Mouse (Mus musculus) heart, postnatal 25 days (tissue): ENCODE measurements around the gene Syn3. TPM values are rescaled to one million over a fixed set of nuclear protein-coding genes. Genes with fewer than 3 reads are reported as not detected.

ENCODE experiments used
- DNase-seq: peaks from one replicate; pipeline ENCODE4 v3.0.0; 2022; ENCODE audit warnings: low spot score
- intact Hi-C: fragments of 180-260 bp; cut with DNase I; formaldehyde crosslinking; loops from one replicate; pipeline ENCODE4 v1.15.1; 2025
- total RNA-seq, 2 experiments: library from RNA; stranded (reverse); gene quantifications; 2 replicates each; pipeline ENCODE4 v1.2.3; 2021

Syn3 gene
- total RNA-seq, 2 experiments from 2014 or later, result 0.44 to 0.53 TPM

DNA sequence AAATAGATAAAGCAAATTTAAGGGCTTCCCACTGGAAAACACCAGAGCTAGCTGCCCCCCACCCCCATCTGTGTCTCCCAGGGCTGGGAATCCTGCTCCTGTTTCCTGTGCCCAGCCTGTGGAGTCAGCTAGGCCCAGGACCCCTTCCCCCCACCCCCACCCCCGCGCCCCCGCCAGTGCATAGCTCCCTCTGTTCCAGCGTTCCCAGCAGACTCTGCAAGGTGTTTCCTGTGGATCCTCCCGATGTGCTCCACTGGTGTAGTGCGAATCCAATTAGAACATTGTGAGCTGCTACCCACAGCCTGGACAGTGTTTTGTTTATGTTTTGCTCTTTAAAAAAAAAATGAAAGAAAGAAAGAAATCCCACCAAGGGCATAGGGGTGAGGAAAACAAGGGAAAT lies 173.4 kb downstream of the Syn3 start:
- DNase-seq, result no peak

DNA sequence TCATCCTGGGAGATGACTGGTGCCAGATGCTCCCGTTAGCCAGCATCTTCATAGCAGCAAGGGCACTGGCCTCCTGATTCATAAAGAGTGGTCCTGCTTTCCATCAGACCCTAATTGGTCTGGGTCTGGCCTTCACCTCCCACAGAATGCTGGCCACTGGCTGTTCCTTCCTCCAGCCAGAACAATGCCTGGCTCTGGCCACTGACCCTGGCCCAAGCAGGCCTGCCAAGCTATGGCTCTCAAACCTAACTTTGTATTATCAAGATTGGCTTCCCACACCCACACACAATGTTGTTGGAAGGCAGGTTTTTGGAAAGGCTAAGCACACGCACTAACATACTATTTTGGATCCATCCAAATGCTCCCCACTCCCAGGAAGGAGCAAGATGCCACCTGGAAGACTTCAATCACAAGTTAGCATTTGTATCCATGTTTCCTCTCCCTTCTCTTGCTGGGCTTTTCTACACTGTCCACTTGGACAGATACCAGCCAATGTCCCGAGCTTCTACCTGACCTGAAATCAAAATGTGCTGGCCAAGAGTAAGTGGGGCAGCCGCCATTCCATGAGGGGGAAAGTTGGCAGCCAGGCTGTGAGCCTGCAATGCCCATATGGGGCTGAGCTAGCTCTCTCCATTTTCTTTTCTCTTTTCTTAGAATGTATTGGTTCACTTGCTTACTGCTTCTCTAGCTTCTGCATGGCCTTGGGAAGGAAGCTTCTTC lies 175.3 kb downstream of the Syn3 start:
- no peak for DNase-seq
- intact Hi-C loops, result no loop called here

More for the DNA sequence above, 173.4 kb downstream of the Syn3 start:
- intact Hi-C loops, result no loop called here

DNA sequence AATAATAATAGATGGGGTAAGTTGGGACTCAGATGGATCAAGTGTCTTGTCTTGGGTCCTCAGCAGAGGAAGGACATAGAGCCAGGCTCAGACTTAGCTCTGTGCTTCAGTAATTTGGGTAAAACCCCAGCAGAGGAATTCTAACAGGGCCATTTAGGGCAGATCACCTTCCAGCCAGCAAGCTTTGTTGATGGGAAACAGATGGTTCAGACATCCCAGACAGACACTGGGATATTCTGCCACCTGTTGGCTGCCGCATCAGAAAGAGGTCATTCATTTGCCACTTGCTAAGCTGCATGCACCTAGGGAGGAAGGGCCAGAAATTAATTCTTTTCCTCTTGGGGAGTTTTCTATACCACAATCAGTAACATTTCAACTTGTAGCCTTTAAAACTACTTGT lies 176.7 kb downstream of the Syn3 start:
- intact Hi-C loops, result no loop called here
- no peak for DNase-seq

DNA sequence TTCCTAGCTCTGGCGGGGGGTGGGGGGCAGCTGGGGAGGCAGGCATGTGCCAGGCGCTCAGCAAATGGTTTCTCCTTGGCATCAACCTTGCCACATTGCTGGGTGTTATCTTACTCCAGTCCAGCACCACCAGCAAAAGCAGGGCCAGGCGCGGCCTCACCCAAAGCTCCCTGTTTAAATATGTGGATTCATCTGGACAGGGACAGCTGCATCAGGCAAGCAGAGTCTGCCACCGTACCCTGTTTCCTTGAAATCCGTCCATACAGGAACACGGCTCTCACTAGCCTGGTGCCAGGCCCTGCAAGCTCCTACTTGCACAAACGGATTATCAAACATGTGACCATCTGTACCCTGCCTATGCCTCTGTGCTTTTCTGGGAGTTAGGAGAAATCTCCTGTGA lies 177.5 kb downstream of the Syn3 start:
- no peak for DNase-seq
- intact Hi-C loops, result loop anchor here (2.0 kb wide), 1 partner anchor 16 kb away; no protein-coding TSS in a partner anchor

DNA sequence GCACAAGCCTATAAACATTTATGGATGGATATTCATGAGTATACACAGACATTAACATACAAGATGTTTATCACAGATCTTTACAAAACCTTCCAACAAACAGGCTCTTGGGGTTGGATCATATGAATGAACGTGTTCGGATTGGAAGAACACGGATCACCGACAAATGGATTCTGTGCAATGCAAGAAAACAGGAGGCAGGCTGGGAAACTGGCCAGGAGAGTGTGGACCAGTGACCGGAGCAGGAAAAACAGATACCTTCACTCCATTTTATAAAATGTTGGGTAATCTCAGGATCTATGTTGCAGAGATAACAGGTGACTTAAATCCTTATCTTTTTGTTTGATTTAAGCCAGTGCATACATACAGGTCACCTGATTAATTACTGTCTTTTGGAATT lies 178.5 kb downstream of the Syn3 start:
- intact Hi-C loops, result loop anchor here (2.0 kb wide), 1 partner anchor 15 kb away; no protein-coding TSS in a partner anchor
- no peak for DNase-seq

DNA sequence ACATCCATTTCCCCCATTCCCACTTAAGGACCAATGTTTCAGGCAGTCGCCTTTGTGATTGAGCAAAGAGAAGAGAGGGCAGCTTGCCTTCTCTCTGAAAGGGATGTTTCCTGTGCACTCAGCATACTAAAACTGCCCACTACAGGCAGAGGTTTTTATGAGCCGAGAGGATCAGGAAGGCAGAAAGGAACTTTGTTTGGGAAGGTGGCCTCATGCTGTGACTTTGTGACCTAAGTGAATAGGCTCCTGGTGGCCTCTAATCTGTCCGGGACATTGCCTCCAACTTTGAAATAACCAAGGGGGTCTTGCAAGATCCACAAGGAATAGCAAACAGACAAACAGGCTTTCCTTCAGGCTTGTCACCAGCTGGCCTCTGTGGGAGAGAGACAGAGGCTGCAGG lies 179.2 kb downstream of the Syn3 start:
- DNase-seq, result no peak
- intact Hi-C loops, result no loop called here

DNA sequence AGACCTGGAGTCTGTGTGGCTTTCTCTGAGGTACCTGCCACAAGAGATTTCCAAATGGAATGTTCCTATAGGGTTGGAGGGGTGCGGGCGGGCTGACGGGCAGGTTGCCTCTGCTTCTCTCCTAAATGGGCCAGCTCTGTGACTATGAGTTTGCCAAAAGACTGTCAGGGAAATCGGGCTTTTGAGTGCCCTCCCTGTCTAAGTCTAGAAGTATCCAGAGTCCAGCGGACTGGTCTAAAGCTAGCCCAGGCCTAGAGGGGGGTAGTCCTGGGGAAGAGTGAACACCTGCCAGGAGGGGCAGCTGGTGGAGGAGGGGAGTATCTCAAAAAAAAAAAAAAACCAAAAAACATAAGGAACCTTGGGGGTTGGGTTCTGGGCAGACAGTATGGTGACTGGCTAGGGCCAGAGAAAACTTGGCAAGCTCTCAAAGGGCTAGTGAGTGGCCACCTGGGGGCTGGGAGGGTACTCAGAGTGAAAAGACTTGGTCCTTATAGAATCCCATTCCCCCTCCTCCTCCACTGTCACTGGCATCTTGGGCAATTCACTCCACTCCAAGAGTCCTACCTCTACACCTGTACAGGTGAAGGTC lies 180.1 kb downstream of the Syn3 start:
- no peak for DNase-seq
- intact Hi-C loops, result no loop called here

DNA sequence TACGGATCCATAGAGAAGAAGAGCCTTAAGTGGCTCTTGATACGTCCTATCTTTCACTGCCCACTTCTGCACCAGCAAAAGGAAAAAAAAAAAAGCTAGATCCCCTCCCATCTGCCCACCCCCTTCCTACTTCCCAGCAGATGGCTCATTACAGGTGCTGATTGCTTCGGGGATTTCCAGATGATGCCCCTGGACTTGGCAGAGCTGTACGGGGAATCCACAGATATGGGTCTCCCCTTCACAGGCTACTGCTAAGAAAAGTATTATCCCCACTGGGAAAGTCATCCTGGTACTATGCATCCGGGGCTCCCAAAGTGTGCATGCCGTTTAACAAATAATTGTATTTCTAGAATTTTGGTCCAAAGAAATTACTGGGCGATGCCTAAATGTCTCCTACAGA lies 181.1 kb downstream of the Syn3 start:
- no peak for DNase-seq
- intact Hi-C loops, result no loop called here

DNA sequence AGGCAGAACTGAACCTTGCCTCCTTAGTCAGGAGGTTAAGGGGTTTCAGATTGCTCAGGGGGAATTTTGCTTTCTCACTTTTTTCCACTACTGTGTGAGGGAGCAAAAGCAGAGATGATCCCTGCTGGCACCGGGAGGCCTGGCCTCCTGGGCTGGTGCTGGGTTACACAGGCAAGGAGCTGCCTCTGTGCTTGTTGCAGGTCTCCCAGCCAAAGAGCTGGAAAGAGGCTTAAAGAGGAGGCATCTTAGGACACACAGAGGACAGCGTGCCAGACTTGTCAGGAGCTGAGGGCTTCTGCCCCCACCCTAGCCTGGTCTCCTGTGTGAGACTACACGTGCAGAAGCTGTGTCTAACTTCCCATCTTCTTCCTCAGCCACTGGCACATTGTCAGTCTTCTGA lies 183.2 kb downstream of the Syn3 start:
- DNase-seq, result no peak
- intact Hi-C loops, result no loop called here

DNA sequence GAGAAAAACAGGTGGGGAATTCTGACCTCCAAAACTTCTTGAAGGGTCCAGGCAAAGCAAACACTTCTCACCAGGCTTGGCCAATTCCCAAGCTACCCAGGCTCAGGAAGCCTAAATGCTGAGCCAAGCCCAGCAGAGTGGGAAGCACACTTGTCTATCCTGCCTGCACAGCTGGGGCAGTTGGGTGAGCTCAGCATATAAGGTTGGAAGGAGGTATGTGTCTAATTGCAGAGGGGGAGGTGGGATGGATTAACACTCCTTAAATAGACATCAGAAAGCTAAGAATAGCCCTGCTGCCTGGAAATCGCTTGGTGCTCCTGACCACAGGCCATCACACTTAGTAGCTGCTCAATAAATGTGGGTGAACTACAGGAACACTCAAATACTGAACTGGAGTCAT lies 185.2 kb downstream of the Syn3 start:
- DNase-seq, result no peak
- intact Hi-C loops, result no loop called here

DNA sequence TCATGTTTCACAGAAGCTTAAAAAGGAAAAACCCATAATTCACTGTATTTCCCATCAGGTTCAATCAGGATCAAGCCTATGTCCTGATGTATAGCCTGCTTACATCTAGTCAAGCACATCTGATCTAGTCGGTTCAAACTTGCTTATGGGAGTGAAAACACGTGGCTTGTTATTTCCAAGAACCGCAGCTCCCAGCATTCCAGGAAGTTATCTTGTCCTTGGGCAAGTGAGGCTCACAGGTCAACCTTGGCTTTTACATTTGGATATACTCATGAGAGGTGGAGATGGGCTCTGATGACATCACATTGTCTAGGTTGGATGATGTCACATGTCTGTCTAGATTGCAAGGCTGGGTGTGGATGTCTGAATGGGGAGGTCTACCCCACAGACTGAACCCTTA lies 185.7 kb downstream of the Syn3 start:
- intact Hi-C loops, result no loop called here
- DNase-seq, result no peak

DNA sequence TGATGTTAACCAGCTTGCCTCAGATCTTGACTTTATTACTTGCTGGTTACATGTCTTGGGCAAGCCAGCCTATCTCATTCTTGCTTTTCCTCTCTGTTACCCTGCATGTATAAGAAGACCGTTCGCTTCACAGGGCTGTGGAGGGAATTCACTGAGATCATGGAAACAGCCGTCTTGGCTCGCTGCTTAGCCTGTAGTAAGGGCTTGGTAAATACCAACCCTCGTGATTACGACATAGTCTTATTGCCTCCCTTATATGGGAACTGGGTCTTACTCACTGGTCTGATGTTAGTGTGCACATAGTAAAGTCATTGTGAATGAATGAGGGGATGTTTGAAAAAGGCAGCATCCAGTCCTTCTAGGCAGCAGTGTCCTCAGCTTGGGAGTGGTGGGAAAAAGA lies 188.2 kb downstream of the Syn3 start:
- intact Hi-C loops, result no loop called here
- no peak for DNase-seq

DNA sequence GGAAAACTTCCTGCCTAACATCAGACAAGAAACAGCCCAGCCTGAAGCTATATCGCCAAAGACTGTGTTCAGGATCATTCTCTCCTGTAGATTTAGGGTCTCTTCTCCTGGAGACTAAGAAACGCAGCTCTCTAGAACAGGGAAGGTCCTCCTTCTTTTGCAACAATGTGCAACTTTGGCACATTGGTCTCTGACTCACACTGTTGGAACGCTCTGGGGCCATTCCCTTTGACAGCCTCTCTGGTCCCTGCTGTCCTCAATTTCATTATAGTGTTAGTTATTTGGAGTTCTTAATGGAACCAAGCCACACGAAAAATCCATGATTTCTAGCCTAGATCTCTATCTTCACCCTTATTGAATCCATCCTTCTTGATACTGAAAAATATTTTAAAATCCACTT lies 191.5 kb downstream of the Syn3 start:
- no peak for DNase-seq
- intact Hi-C loops, result no loop called here

DNA sequence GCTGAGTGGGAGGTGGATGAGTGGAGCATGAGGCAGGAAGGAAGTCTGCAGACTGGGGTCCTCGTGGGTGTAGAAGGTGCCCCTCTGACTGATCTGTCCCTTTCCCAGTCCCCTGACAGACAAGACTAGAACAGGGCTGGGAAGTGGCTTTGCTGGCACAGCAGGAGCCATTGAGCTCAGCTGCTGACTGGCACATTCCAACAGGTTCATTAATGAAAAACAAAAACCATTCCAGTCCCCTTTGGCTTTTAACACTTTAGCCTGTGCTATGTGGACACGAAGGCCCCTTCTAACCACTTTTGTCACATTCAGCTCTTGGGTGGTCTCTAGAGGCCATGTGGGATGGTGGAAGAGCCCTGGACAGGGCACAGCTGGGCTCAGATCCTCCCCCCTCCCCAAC lies 194.1 kb downstream of the Syn3 start:
- intact Hi-C loops, result loop anchor here (2.0 kb wide), 1 partner anchor 16 kb away; no protein-coding TSS in a partner anchor
- DNase-seq, result no peak

DNA sequence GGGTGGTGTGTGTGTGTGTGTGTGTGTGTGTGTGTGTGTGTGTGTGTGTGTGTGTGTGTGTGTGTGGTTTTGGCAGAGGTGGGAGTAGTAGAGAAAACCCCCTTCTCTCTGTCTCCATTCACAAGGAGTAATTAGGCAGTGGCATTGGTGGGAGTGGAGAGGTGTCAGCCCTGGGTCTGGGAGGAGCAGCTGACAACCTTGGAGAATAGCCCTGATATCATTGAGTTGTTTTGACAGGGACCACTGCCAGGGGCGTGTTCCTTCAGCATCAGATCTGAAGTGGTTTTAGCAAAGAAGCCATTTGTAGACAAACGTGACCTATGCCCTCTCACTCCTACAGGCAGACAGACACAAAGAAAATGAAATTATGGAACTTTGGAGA lies 195.2 kb downstream of the Syn3 start:
- intact Hi-C loops, result loop anchor here (2.0 kb wide), 1 partner anchor 37 kb away; no protein-coding TSS in a partner anchor
- DNase-seq, result no peak

DNA sequence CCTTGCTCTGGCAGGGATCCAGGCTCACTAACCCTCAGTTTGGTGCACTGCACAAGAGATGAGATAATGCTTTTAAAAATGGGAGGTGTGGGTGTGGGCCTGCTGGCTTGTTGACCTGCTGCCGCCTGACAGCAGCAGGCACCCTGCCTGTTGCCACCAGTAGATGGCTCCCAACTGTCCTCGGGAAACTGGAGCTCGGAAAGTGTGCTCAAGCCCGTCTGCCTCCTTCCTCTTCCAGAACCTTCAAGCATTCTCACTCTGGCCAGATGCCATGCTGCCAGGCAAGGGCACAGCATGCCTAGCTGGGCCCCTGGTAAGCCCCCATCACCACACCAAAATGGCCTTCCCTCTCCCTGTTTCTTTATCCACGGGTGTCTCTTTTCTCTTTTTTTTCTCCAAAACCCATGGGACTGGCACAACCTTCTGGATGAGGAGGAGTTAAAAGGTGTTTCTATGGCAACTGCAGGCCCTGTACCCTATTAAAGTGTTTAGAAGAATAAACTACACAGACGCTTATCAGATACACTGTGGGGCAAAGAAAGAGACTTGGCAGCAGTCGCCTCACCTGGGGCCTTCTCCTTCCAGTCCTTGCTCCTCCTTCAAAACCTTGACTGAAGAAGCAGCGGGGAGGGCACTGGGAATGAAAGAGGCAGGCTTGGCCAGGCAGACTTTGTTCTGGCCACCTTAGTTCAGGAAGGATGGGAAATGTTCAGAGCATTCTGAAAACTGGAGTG lies 195.8 kb downstream of the Syn3 start:
- DNase-seq, result peak; percentile 69
- intact Hi-C loops, result loop anchor here (2.0 kb wide), 1 partner anchor 38 kb away; no protein-coding TSS in a partner anchor

DNA sequence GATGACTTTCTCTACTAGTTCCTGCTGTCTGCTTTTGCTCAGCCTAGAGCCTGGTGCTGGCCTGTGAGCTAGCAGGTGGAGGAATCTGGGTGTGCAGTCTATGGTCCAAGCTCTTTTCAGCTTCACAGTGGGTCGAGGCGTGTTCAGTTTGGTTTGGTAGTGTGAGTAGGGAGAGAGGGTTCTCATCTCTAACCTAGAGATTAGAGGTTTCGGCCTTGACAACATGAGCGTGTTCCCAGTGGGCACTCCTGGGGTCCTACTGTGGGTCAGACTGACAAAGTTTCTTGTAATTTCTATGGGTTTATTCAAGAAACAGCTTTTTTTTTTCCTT lies 196.4 kb downstream of the Syn3 start:
- intact Hi-C loops, result loop anchor here (2.0 kb wide), 1 partner anchor 39 kb away; no protein-coding TSS in a partner anchor
- no peak for DNase-seq

DNA sequence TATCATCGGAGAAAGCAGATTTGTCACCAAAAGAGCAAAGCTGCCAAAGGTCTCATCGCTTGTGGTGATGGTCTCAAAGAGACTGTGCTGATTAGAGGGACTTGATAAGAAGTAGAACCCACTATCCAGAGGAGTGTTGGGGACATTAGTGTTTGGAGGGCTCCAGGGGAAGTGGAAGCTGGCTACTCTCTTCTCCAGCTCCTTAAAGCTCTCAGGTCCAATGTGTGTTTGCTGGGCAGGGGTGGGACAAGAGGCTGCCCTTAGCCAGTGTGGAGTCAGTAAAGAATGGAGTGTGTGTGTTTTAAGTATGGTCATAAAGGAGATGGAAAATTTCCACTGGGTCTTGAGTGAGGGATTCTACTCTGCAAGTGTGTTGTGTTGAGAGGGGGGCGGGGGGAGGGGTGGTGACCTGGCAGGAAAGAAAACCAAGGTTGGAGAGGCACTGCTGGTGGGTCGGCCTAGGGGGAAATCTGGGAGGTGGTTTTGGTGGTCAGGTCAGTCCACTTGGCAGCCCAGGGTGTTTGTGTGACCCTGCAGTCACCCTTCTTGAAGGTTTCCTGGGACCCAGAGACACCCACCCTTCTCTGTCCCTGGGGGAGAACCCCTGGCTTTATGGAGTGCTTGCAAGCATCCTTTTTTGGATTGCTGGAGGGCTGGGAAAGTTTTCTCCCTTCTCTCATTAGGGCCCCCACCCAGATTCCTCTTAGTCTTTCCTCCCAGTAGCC lies 196.9 kb downstream of the Syn3 start:
- DNase-seq, result no peak
- intact Hi-C loops, result loop anchor here (2.0 kb wide), 2 partner anchors 39 to 151 kb away; no protein-coding TSS in a partner anchor

DNA sequence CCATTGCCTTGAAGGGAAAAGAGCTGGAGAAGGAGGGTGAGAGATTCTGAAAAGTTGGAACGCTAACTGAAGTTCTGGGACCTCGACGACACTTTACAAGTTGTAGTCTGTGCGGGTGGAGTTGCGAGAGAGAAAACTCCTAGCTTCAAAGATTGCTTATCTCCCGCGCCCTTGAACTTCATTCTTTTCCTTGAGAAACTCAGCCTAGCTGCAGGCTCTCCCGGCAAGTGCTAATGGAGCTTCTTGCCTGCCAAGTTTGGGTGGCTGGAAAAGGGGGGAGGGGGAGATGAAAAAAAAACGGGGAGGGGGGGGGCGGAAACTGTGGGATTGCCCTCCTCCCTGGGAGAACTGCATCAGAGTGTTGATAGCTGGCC lies 197.6 kb downstream of the Syn3 start:
- intact Hi-C loops, result loop anchor here (2.0 kb wide), 1 partner anchor 152 kb away; no protein-coding TSS in a partner anchor
- DNase-seq, result no peak
